Mouse (Mus musculus) central nervous system, embryonic 14 days (tissue): Measurements from ENCODE around the gene Lin37. TPM values are rescaled to one million over a fixed set of nuclear protein-coding genes. Genes with fewer than 3 reads are reported as not detected.

Experiments used
- polyA plus RNA-seq: library from polyadenylated mRNA; depleted of rRNA; stranded (reverse); fragments of >200 nt; gene quantifications from 2 replicates; pipeline ENCODE4 v1.2.3, GENCODE M21; 2012; rRNA removed

The Lin37 gene
- 51.4 and 53.4 TPM in 2 replicates for polyA plus RNA-seq

DNA sequence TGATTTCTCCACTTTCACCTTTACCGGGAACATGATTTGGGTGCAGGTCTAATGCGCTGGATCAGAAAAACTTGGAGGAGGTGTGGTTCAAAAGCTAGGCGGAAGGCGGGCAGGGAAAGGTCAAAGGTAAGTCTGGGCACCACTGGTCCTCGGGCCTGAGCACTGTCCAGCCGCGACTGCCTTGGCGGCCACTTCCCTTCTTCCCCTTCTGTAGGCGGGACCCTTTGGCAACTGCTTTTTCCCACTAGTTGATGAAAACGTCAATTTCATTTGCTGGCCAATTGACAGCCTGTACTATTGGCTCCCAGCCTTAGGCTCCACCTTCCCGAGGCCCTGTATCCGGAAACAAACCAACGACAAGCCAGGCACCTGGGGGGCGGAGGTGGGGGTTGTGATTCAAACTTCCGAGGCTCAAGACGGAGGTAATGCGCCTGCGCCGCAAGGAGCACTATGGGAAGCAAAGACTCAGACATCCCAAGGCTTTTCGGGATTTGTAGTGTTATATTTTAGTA, at the start of gene Lin37:
Gene Lin37, minus strand, starts transcription at position 396 of the 512 bp plus-strand sequence.

GRCm38 (mm10) chr7:30598786-30599185, 39.1 kb upstream of the Lin37 start, which contains the start of gene Zbtb32:
Zbtb32 (minus strand) TSS chr7:30598909.

GRCm38 (mm10) chr7:30588676-30589434, 29.2 kb upstream of the Lin37 start, which contains the start of gene Kmt2b:
Kmt2b (minus strand) TSS chr7:30588726.

DNA sequence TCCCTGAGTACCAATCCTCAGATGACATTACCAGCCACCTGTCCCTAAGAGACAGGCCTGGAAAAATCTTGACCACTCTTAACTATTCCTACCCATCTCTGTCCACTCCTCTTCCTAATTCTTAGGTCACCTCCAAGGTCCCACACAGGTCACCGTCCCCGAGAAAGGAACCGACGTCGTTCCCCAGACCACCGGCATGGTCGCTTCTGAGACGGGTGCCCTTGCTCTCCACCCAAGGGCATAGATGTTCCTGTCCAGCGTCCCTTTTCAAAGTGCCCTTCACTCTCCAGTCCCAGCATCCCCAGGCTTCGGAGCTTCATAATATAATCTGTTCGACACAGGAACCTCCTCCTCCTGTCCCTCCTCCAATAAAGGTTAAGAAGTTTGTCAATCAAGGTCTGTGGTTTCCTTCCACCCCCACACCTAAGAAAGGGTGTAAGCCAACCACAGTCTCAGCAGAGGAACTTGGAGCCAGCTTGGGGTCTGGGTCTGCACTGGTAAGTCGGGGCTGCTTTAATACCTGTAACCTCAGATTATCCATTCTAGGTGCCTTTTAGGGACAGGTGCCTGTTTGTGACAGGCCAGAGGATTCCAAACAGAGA, 5.4 kb upstream of the Lin37 start, which contains the start of gene Igflr1:
Gene Igflr1, plus strand, starts transcription at position 458 of the 602 bp plus-strand sequence.

GRCm38 (mm10) chr7:30563117-30563905, 3.7 kb upstream of the Lin37 start, which contains the start of the genes U2af1l4, Gm49396 and Psenen:
U2af1l4 (plus strand) TSS chr7:30563301.
Gm49396 (plus strand) TSS chr7:30563344.
Psenen (minus strand) TSS chr7:30563627.

DNA sequence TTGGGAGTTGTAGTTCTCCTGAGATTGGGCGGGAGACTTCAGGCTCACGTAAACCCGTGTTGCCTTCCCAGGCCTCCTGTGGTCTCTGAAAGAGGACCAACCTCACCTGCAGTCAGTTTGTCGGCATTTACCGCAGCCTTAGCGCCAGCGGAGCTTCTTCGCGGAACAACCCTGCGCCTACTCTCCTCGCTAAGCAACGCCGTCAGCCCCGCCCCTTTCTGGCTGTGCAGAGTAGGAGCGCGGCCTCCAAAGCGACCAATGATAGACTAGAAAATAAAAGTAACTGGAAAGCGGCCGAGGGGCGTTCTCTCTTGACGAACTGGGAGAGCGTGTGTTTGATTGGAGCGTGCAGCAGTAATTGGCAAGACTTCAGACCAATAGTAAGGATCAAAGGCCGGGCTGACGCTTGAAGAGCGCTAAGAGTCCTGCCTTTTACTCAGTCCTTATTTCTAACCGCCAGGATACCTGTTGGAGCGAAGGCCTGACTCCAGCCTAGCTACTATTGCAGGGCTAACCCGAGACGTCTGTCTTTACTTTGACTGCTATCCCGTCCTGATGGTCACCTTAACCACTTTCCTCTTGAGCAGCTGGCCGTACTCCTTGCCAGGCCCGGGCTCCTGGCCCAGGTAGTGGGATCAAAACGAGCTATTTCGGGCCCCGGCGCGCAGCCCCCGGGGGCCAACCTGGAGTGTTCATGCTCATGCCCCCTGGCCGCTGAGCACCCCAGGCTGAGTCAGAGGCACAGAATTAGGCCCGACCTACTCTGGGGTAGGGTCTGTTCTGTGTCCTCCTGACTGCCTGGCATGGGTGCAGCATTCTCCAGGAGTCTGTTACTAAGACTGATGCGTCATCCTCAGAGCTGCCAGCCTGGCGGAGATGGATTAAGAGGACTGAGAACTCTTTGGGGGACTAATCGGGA, 7.3 kb downstream of the Lin37 start, which contains the start of the genes Hspb6 and Proser3:
Gene Hspb6, plus strand, starts transcription at position 77 of the 919 bp plus-strand sequence.
Gene Proser3, minus strand, starts transcription at position 198 of the 919 bp plus-strand sequence.

DNA sequence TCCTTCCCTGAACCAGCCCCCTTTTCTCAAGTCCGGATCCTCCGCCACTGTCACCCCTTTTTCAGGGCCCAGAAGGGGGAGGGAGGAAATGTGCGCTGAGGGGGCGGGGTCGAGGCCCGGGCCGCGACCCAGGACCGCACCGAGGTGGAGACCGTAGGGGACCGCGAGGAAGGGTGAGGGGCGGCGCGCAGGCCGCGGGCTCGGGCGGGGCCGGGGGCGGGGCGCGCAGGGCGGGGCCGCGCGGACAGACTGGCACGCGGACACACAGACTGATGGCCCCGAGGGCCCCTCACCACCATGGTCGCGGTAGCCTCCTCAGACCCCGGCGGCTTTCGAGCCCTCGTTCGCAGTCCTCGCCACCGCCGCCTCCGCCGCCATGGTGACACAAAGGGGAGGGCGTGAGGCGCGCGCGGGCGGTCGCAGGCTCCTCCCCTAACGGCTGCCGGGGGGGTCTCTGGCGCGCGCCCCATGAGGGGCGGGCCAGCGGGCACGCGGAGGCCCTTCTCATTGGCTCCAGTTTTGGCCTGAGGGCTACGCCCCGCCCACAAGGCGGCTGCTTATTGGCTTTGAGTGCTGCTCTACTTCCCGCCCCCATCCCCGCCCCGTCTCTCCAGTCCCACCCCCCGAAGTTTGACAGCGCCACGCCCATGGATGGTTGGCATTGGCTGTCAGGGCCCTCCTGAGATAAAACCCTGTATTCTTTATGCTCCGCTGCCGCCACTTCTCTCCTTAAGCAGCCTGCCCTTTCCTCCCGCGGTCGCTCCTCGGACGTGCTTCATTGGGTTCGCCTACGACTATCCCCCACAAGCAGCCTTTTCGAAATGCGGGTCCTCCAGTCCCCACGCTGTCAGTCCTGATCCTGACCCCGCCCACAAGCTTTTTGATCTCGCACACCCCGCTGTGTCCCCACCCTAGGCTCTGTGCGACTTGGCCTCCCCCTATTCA, 24.7 kb downstream of the Lin37 start, which contains the start of gene Arhgap33:
Gene Arhgap33, minus strand, starts transcription at position 428 of the 945 bp plus-strand sequence.

Other genes starting within 250 kb of the Lin37 start
- gene Syne4, start 245.0 kb downstream of the Lin37 start, polyA plus RNA-seq, result 31.1 and 59.8 TPM in 2 replicates
- gene E130208F15Rik, start 238.1 kb downstream of the Lin37 start, polyA plus RNA-seq, result 0.53 and 0.69 TPM in 2 replicates
- gene Sdhaf1, start 235.9 kb downstream of the Lin37 start, polyA plus RNA-seq, result 21.2 and 23.7 TPM in 2 replicates
- gene Lrfn3, start 197.1 kb downstream of the Lin37 start, polyA plus RNA-seq, result 21.5 and 22.5 TPM in 2 replicates
- 28.6 and 28.9 TPM in 2 replicates for gene Tyrobp, start 146.1 kb downstream of the Lin37 start, polyA plus RNA-seq
- 0.79 and 0.81 TPM in 2 replicates for gene Hcst, start 140.0 kb downstream of the Lin37 start, polyA plus RNA-seq
- gene Nfkbid, start 138.1 kb downstream of the Lin37 start, polyA plus RNA-seq, result 2.7 TPM in 2 replicates
- 419 and 440 TPM in 2 replicates for gene Aplp1, start 114.3 kb downstream of the Lin37 start, polyA plus RNA-seq
- gene Kirrel2, start 102.1 kb downstream of the Lin37 start, polyA plus RNA-seq, result 1.2 and 1.9 TPM in 2 replicates
- 1.2 and 2.2 TPM in 2 replicates for gene Nphs1, start 101.5 kb downstream of the Lin37 start, polyA plus RNA-seq
- gene Prodh2, start 66.2 kb downstream of the Lin37 start, polyA plus RNA-seq, result not detected in 2 replicates
- gene Arhgap33, start 24.8 kb downstream of the Lin37 start, polyA plus RNA-seq, result 224 and 228 TPM in 2 replicates
- gene Hspb6, start 7.7 kb downstream of the Lin37 start, polyA plus RNA-seq, result 7.7 and 8.1 TPM in 2 replicates
- 24.6 and 24.9 TPM in 2 replicates for gene Proser3, start 7.5 kb downstream of the Lin37 start, polyA plus RNA-seq
- gene U2af1l4, start 3.5 kb upstream of the Lin37 start, polyA plus RNA-seq, result 90.6 and 105 TPM in 2 replicates
- 6.8 and 8.1 TPM in 2 replicates for gene Gm49396, start 3.5 kb upstream of the Lin37 start, polyA plus RNA-seq
- gene Psenen, start 3.8 kb upstream of the Lin37 start, polyA plus RNA-seq, result 130 and 143 TPM in 2 replicates
- 7.5 and 8.5 TPM in 2 replicates for gene Igflr1, start 5.6 kb upstream of the Lin37 start, polyA plus RNA-seq
- 69.9 and 74.4 TPM in 2 replicates for gene Kmt2b, start 28.9 kb upstream of the Lin37 start, polyA plus RNA-seq
- 0.18 and 0.21 TPM in 2 replicates for gene Zbtb32, start 39.1 kb upstream of the Lin37 start, polyA plus RNA-seq
- 2.3 and 2.6 TPM in 2 replicates for gene Upk1a, start 53.0 kb upstream of the Lin37 start, polyA plus RNA-seq
- gene Cox6b1, start 66.3 kb upstream of the Lin37 start, polyA plus RNA-seq, result 788 and 848 TPM in 2 replicates
- not detected in 2 replicates for gene Etv2, start 76.0 kb upstream of the Lin37 start, polyA plus RNA-seq
- gene Rbm42, start 90.5 kb upstream of the Lin37 start, polyA plus RNA-seq, result 91.4 and 95.2 TPM in 2 replicates
- 35.7 and 41.2 TPM in 2 replicates for gene Haus5, start 105.2 kb upstream of the Lin37 start, polyA plus RNA-seq
- not detected in 2 replicates for gene Pmis2, start 111.8 kb upstream of the Lin37 start, polyA plus RNA-seq
- gene 2200002J24Rik, start 139.1 kb upstream of the Lin37 start, polyA plus RNA-seq, result not detected in 2 replicates
- gene Atp4a, start 152.4 kb upstream of the Lin37 start, polyA plus RNA-seq, result 1.4 and 1.6 TPM in 2 replicates
- 182 and 186 TPM in 2 replicates for gene Tmem147, start 169.7 kb upstream of the Lin37 start, polyA plus RNA-seq
- 0.09 and 0.11 TPM in 2 replicates for gene Gapdhs, start 183.8 kb upstream of the Lin37 start, polyA plus RNA-seq
- 5.6 and 7.5 TPM in 2 replicates for gene Sbsn, start 191.6 kb upstream of the Lin37 start, polyA plus RNA-seq
- 0.93 and 11.3 TPM in 2 replicates for gene Dmkn, start 203.9 kb upstream of the Lin37 start, polyA plus RNA-seq
- gene Krtdap, start 228.1 kb upstream of the Lin37 start, polyA plus RNA-seq, result 0.44 and 18.8 TPM in 2 replicates